Mouse (Mus musculus) limb, embryonic 11.5 days (tissue): Measurements from ENCODE around the gene Mknk1. TPM values are rescaled to one million over a fixed set of nuclear protein-coding genes. Genes with fewer than 3 reads are reported as not detected.

Experiments
- ATAC-seq: fragments of 200-750 bp; cut with Nextera tagmentation; 2 replicates; pipeline ENCODE4 v1.8.0; 2017; ENCODE audit warnings: low read depth; ENCODE audit not compliant: insufficient number of reproducible peaks, low FRiP score, low TSS enrichment
- DNase-seq: peaks from one replicate; pipeline ENCODE4 v3.0.0-alpha.2; 2015; ENCODE audit warnings: low spot score
- H3K27ac ChIP-seq: fragments of 300-500 bp; sonication (generic); replicated peaks from 2 replicates; pipeline ENCODE4 v1.5.1; 2014; ENCODE audit warnings: low read depth, mild to moderate bottlenecking, low read length
- H3K27me3 ChIP-seq: fragments of 300-500 bp; sonication (generic); 2 replicates; pipeline ENCODE4 v1.6.1; 2014; ENCODE audit warnings: mild to moderate bottlenecking, low read length, mixed read lengths; ENCODE audit not compliant: control insufficient read depth, insufficient read depth
- H3K36me3 ChIP-seq: fragments of 300-500 bp; sonication (generic); 2 replicates; pipeline ENCODE4 v1.6.1; 2014; ENCODE audit warnings: mild to moderate bottlenecking, low read length, moderate library complexity, mixed read lengths; ENCODE audit not compliant: control insufficient read depth, insufficient read depth
- H3K4me1 ChIP-seq: fragments of 300-500 bp; sonication (generic); 2 replicates; pipeline ENCODE4 v1.6.1; 2014; ENCODE audit warnings: low read length, mixed read lengths; ENCODE audit not compliant: control insufficient read depth, insufficient read depth
- H3K4me2 ChIP-seq: fragments of 300-500 bp; sonication (generic); 2 replicates; pipeline ENCODE4 v1.6.1; 2014; ENCODE audit warnings: low read depth, mild to moderate bottlenecking, moderate library complexity; ENCODE audit not compliant: severe bottlenecking
- H3K4me3 ChIP-seq: fragments of 300-500 bp; sonication (generic); 2 replicates; pipeline ENCODE4 v1.5.1; 2014; ENCODE audit warnings: low read depth, low read length
- H3K9ac ChIP-seq: fragments of 300-500 bp; sonication (generic); 2 replicates; pipeline ENCODE4 v1.6.1; 2014; ENCODE audit warnings: mild to moderate bottlenecking, low read length
- H3K9me3 ChIP-seq: fragments of 300-500 bp; sonication (generic); 2 replicates; pipeline ENCODE4 v1.6.1; 2016; ENCODE audit warnings: low read length; ENCODE audit not compliant: control insufficient read depth
- WGBS: fragments of 180-500 bp; shearing (Covaris S2); extraction: QIAGEN DNeasy Blood & Tissue Kit; methylation state at CpG from one replicate; pipeline ENCODE4 v1.1.7; 2014; 5-methylcytosine and 5-hydroxymethylcytosine counted together
- polyA plus RNA-seq: library from polyadenylated mRNA; unstranded; fragments of >200 nt; fragmentation: Nextera tagmentation; extraction: Ambion mirVana; gene quantifications from 2 replicates; pipeline ENCODE4 v1.2.1, GENCODE M21; 2014

The Mknk1 gene
- polyA plus RNA-seq, 1 experiment from 2014 or later, result 23.2 TPM

- Histone ChIP-seq H3K9me3 (no peaks in the 10 kb centered on the region), H3K4me3 (no peak overlapping the region), H3K4me2 (no peak overlapping the region), H3K27ac (no peak overlapping the region), H3K9ac (no peak overlapping the region), H3K36me3 (no peaks in the 10 kb centered on the region), H3K27me3 (peaks cover 40% of the 10 kb centered on the region), H3K4me1 (no peaks in the 10 kb centered on the region)
- DNase-seq (no peak), ATAC-seq (no peak)
- WGBS, result 47% methylated on average over 7 of the region's 7 CpGs
Observed at GRCm38 (mm10) chr4:115927637-115928036, 88.6 kb downstream of the Mknk1 start.

Other genes starting within 250 kb of the Mknk1 start
- gene Cyp4a32, start 238.2 kb upstream of the Mknk1 start, polyA plus RNA-seq, result not detected in 2 replicates
- gene Cyp4b1, start 191.5 kb upstream of the Mknk1 start, polyA plus RNA-seq, result not detected in 2 replicates
- 44.3 and 48.5 TPM in 2 replicates for gene Efcab14, start 101.5 kb upstream of the Mknk1 start, polyA plus RNA-seq
- gene Tex38, start 58.2 kb upstream of the Mknk1 start, polyA plus RNA-seq, result 0.32 and 0.65 TPM in 2 replicates
- 58.7 and 63.3 TPM in 2 replicates for gene Atpaf1, start 54.4 kb upstream of the Mknk1 start, polyA plus RNA-seq
- 5.8 and 6.0 TPM in 2 replicates for gene Mob3c, start 11.1 kb upstream of the Mknk1 start, polyA plus RNA-seq
- 0.27 TPM in 1 of 2 replicates, not detected in the other for gene Kncn, start 45.2 kb downstream of the Mknk1 start, polyA plus RNA-seq
- 0.27 and 0.44 TPM in 2 replicates for gene 6430628N08Rik, start 51.5 kb downstream of the Mknk1 start, polyA plus RNA-seq
- gene Dmbx1, start 100.7 kb downstream of the Mknk1 start, polyA plus RNA-seq, result 0.14 and 0.27 TPM in 2 replicates
- gene Faah, start 178.7 kb downstream of the Mknk1 start, polyA plus RNA-seq, result 0.35 and 0.55 TPM in 2 replicates
- gene Nsun4, start 214.7 kb downstream of the Mknk1 start, polyA plus RNA-seq, result 16.9 and 20.0 TPM in 2 replicates
- gene Uqcrh, start 235.9 kb downstream of the Mknk1 start, polyA plus RNA-seq, result 470 and 488 TPM in 2 replicates
- gene Lrrc41, start 236.1 kb downstream of the Mknk1 start, polyA plus RNA-seq, result 81.4 and 81.6 TPM in 2 replicates